Mouse (Mus musculus) heart, postnatal 4 days (tissue): ENCODE measurements at regions not wholly inside any gene's neighbourhood (a gene's known extent, or its start where the extent isn't known, plus 50 kb on each side); places are given as distances from the start of the nearest gene placed in this dataset.
A peak's percentile ranks its signal among the peaks of the same experiment; 100 is the strongest.

Experiments
- DNase-seq: peaks from one replicate; pipeline ENCODE4 v3.0.0; 2021

GRCm38 (mm10) chr1:163650577-163651180 lies 74.4 kb downstream of the Mettl11b start:
- no peak for DNase-seq

DNA sequence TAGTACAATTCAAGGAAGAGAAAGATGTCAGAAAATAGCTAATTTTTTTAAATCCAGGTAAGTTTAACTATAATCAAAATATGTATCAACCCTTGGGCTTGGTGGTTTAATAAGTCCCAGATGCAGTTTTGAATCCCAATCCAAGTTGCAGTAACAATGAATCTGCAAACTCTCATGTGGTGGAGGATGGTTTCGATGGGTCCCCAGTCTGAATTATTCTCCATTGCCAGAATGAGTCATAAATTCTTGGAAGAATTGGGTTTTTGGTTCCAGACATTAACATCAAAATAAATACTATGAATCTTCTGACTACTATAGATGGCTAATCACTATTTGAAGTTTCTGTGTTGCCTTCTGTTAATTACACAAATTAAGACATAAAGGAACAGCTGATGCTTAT lies 82.9 kb downstream of the Mettl11b start:
- DNase-seq: no peak

GRCm38 (mm10) chr1:163640527-163641228 lies 84.4 kb downstream of the Mettl11b start:
- no peak for DNase-seq

DNA sequence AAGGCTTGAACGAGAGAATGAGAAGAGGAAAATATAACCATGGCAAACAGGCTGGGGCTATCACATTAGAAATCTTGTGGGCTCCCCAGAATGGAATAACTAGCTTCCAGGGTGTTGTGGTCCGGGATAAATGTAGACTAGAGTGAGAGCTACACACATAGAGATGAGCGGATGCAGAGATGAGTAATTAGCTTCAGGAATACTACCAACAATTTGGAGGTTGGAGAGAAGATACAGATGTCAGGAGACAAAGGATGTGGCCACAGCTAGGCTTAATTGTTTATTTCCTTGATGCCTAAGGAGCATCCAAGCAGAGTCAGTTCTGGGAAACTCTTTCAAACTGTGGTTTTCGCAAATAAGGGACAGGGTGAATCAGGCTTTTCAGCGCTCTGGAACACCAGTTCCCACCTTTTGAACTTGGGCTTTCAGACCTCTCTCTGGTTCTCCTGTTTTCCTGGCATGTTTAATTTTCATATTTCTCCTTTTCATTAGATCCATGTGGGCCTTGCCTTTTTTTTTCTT lies 94.7 kb downstream of the Mettl11b start:
- DNase-seq: no peak

DNA sequence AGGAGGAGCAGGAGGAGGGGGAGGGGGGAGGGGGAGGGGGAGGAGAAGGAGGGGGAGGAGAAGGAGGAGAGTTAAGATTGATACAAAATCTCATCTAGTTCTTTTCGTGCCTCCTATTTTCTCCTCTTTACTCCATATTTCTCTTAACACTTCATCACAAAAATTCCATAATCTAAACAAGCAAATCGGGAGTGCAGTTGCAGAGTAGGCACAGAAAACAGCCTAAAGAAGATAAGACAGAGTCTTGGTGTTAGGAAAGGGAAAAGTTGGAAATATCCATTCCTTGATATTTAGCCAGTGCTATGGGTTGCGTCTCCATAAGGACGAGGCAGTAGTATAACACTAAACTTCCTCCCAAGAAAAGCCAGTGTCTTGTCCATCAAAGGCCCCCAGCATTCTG lies 100.1 kb downstream of the Mettl11b start:
- no peak for DNase-seq

GRCm38 (mm10) chr1:163621293-163621692 lies 103.7 kb downstream of the Mettl11b start:
- no peak for DNase-seq

DNA sequence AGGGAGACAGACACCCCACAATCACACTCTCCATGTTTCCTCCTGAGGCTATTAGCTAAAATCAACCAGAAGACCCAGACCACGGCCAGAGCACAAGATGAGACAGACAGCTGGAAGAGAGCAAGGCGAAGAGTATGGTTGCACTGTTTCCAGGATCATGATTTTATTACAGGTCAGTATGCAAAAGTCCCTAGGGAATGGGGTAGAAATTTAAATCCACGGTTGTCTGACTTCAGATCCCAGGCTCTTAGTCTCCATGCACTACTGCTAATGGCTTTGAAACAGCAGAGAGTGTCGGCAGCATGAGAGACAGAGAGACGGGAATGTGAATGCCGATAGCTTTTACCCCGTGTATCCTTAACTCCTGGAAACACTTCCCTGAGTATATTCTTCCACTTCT lies 105.2 kb downstream of the Mettl11b start:
- DNase-seq: no peak

- no peak for DNase-seq
Observed at GRCm38 (mm10) chr1:163618132-163618531, 106.9 kb downstream of the Mettl11b start.

DNA sequence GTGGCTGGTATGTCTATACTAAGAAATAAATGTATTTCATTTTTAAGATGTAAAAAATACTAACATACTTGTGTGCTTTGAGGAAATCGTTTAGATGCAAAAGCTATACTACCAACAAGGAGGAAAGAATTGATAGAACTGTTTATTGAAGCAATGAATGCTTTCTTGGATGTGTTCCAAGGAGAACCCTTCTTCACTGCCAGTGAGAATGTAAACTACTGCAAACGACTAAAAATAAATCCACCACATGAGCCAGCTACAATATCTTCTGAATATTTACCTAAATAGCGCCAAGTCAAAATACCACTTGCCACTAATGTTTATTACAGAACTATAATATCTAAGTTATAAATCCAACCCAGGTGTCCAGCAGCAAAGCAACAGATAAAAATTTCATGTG lies 108.4 kb downstream of the Mettl11b start:
- no peak for DNase-seq

- DNase-seq: no peak
Observed at GRCm38 (mm10) chr1:163608429-163608828, 116.6 kb downstream of the Mettl11b start.

- DNase-seq: peak; percentile 10
Observed at GRCm38 (mm10) chr1:163607701-163608100, 117.3 kb downstream of the Mettl11b start.

GRCm38 (mm10) chr1:163599926-163600890 lies 124.8 kb downstream of the Mettl11b start:
- DNase-seq: no peak

GRCm38 (mm10) chr1:163576411-163576810 lies 148.6 kb downstream of the Mettl11b start:
- DNase-seq: no peak

- peak; percentile 30 for DNase-seq
Observed at GRCm38 (mm10) chr1:163575593-163575992, 149.4 kb downstream of the Mettl11b start.

- DNase-seq: no peak
Observed at GRCm38 (mm10) chr1:163574409-163575161, 150.4 kb downstream of the Mettl11b start.

DNA sequence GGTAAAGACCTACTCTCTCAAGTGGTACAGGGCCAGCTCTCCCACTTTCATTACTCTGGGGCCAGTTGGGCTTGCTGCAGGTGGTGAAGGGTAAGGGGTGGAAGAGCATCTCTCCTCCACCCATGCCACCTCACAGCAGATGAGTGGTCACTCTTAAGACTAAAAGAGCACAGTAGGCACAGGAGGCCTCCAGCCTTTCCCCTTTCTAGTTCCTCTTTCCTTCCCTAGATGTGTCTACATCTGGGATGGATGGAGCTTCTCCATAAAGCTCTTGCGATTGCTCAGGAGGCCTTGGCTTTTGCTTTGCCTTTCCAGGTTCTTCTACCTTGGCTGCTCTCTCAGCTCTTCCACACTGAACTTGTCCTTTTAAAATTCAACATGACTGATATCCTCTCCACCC lies 151.5 kb downstream of the Mettl11b start:
- no peak for DNase-seq

- no peak for DNase-seq
Observed at GRCm38 (mm10) chr1:163563791-163564190, 160.3 kb upstream of the Gorab start.

DNA sequence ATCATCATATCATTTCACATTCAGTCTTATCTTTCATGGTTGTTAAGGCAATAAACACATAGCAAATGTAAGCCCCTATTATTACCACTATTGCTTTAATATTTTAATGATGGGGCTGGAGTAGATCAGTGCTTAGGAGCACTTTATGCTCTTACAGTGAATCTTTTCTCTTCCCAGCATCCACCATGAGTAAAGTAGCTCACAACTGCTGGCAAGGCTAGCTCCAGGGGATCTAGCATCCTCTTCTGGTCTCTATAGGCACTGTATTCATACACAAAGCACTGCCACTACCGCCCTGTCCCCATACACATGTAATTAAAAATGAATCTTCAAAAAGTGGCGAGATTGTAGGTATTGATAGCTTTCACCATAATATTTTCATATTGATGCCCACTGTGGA lies 159.6 kb upstream of the Gorab start:
- no peak for DNase-seq

DNA sequence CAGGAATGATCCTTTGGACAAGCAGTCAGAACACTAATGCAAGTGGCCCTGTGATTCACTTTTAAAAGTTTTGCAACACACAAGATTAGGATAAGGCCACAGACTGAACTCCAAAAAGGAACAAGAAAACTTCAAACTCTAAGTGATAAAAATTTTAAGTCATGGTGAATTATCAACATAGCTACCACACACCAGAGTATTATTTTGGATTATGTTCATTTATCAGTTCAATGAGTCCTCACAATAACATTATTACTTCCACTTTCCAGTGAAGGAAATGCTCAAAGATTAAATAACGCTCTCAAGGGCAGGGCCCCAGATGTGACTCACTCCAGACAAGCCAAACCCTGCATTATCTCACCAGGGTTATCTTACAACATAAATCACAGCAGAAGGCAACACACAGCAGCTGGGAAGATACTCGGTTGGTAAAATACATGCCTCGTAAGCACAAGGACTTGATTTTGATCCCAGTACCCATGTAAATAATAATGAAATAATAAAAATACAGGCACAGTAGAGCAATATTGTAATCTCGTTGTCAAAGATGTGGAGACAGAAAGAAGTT lies 158.8 kb upstream of the Gorab start:
- DNase-seq: no peak

DNA sequence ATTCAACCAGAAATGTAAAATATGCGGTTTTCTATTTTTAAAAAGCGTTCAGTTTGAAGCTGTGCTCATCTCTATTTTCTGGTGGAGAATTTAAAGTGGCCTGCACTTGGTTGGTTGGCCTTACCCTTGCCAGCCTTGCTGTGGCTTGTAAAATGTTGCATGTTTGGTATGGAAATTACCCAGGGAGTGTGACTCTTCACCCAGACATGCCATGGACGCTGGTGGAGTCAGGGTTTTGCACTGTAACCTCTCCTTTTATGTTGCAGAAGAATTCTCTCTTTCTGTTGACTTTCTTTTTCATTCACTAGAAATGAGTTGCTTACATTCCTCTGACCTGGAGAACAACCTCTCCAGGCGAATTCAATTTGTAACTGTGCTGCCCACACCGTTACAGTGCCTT lies 157.5 kb upstream of the Gorab start:
- no peak for DNase-seq

DNA sequence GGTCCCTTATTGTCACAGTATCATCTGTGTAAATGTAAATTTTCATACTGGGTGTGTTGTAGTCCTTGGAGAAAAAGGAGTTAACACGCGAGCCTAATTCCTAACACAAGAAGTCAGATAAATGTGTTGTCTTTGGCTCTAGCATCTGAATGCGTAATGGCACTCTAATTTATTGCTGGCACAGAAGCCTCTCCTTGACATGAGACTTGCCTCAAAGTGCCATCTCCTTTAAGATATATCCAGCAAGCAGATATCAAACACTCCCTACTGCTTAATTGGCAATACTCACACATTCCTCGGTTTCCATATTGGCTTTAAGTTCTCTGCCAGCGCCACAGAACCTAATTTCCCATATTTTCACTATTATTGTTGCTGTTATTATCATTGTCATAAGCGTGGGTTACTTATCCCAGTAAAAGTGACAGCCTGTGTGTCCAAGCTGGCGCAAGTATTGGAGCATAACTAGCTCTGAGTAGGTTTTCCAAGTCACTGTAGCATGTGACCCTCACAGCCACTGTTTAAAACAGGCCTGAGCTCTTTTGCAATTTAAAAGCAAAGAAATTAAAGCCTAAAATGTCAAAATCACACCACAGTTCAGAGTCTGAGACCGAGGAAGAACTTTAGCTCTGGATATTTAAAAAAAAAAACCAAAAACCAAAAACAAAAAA lies 156.9 kb upstream of the Gorab start:
- no peak for DNase-seq
